Comparison of ENCODE assay signal across 20 mouse cellular contexts in the genomic region with DNA sequence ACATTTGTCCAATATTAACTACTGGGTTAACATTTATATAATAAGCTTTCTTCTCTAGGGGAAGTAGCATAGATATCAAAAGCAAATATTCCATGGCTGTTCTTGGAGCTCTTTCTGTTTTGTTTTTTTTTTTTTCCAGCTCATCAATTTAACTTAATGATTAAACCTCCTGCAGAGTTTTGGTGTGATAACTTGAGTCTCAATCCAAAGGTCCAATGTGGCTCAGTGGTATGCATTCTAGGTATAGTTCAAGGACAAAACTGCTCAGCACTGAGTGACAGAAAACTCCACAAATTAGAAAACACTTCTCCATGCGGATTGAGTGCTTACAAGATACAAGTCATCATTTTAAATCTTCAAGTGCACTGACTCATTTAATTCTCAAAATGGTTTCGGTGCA. TPM values are rescaled to one million over a fixed set of nuclear protein-coding genes. Genes with fewer than 3 reads are reported as not detected.
"Had no signal": no experiment of that assay in that cellular context is flagged by ENCODE, and none has a peak within 500 bp of the region (broad histone marks: within the 10 kb centered on the region; RNA-seq: fewer than 3 reads in every experiment).

No protein-coding gene starts in this region.

- H3K27me3 ChIP-seq: lung, embryonic 15.5 days; megakaryocyte, embryonic 14.5 days; midbrain, embryonic 13.5 days; midbrain, embryonic 15.5 days; neural tube, embryonic 12.5 days had no signal

- H3K4me3 ChIP-seq: lung, embryonic 15.5 days; megakaryocyte, embryonic 14.5 days; midbrain, embryonic 13.5 days; midbrain, embryonic 15.5 days; neural tube, embryonic 12.5 days had no signal

- DNase-seq: lung, adult 2 months; lung, postnatal 14 days; lung, postnatal 36 days; right cerebral cortex, postnatal 14 days; spleen, adult 18-20 months; thymus, adult 18-20 months; thymus, postnatal 14 days; thymus, postnatal 36 days had no signal

- H3K36me3 ChIP-seq: lung, embryonic 15.5 days; midbrain, embryonic 13.5 days; midbrain, embryonic 15.5 days; neural tube, embryonic 12.5 days had no signal

- ATAC-seq: lung, postnatal 0 days; midbrain, embryonic 13.5 days; midbrain, embryonic 15.5 days had no signal

- H3K9ac ChIP-seq: lung, embryonic 15.5 days; midbrain, embryonic 13.5 days; midbrain, embryonic 15.5 days; neural tube, embryonic 12.5 days had no signal

- H3K4me1 ChIP-seq: lung, embryonic 15.5 days; megakaryocyte, embryonic 14.5 days; midbrain, embryonic 13.5 days; midbrain, embryonic 15.5 days; neural tube, embryonic 12.5 days had no signal

- H3K4me2 ChIP-seq: lung, embryonic 15.5 days; midbrain, embryonic 11.5 days; midbrain, embryonic 13.5 days; midbrain, embryonic 15.5 days; neural tube, embryonic 12.5 days had no signal

- H3K9me3 ChIP-seq: lung, embryonic 15.5 days; megakaryocyte, embryonic 14.5 days; midbrain, embryonic 13.5 days; midbrain, embryonic 15.5 days; neural tube, embryonic 12.5 days had no signal

- H3K27ac ChIP-seq: lung, embryonic 15.5 days; macrophage; midbrain, embryonic 13.5 days; midbrain, embryonic 15.5 days; neural tube, embryonic 12.5 days had no signal

RNA-seq across cellular contexts. Expression of a gene that starts 9.7 kb away (rescaled TPM):
- total RNA-seq: midbrain, postnatal 0 days; monocyte, adult 5-6 weeks; neutrophil, adult 5-6 weeks had no signal
- polyA plus RNA-seq: lung, adult 2 months; lung, embryonic 15.5 days; lung, postnatal 0 days; midbrain, embryonic 11.5 days; midbrain, embryonic 13.5 days; midbrain, embryonic 15.5 days; midbrain, postnatal 0 days; neural tube, embryonic 14.5 days had no signal
